Mouse (Mus musculus): ENCODE measurements at regions not wholly inside any gene's neighbourhood (a gene's known extent, or its start where the extent isn't known, plus 50 kb on each side); places are given as distances from the start of the nearest gene placed in this dataset.

DNA sequence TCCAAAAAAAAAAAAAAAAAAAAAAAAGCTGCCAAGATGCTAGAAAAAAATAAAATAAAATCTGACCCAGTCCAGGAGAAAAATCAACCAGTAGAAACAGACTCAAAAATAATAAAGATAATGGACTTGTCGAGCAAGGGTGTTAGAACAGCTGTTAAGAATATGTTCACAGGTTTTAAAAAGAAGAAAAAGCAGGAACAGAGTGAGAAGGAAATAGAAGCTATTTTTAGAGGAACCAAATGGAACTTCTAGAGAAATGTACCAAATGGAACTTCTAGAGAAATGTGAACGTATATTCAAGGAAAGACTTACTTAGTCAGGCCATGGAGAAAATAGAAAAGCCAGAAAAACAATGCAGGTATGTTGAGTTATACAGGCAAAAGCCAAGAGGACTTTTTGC is 662.4 kb upstream of the Jmjd1c start:
- DNase-seq (ENCODE audit: low read depth, low spot score): no peak

DNA sequence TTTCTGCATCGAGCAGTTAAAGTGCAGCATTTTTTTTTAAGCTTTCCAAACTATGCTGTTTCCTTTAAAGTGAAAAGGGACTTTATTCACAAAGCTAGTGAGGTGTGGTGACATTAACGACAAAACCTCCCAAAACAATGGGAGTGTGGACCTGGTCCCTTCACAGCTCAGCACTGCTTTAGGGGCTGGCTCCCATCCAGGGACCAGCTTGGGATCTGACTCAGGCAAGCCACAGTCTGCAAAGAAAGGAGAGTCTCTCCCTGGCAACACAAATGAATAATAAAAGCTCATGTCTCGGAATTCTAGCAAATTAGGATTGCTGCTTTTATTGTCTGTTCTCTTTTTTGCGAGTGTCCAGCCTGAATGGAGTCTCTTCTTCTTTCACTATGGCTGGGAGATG is 625.2 kb upstream of the Jmjd1c start:
- no peak for DNase-seq (ENCODE audit: low read depth, low spot score)

DNA sequence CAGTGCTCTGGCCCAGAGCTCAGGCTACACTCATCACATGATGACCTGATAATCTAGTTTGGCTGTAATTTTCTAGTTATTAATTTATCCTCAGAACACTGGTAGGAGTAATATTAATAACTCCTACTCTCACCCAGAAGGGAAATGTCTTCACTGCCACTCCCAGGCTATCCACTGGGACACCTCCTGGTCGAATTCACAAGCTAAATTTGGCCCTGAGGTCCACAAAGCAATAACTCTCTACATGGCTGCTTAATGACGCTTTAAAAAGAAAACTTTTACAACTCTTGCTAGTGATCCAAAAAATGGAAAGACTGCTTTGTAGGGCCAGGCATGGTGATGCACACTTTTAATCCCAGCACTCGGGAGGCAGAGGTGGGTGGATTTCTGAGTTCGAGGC is 623.9 kb upstream of the Jmjd1c start:
- no peak for DNase-seq (ENCODE audit: low read depth, low spot score)

DNA sequence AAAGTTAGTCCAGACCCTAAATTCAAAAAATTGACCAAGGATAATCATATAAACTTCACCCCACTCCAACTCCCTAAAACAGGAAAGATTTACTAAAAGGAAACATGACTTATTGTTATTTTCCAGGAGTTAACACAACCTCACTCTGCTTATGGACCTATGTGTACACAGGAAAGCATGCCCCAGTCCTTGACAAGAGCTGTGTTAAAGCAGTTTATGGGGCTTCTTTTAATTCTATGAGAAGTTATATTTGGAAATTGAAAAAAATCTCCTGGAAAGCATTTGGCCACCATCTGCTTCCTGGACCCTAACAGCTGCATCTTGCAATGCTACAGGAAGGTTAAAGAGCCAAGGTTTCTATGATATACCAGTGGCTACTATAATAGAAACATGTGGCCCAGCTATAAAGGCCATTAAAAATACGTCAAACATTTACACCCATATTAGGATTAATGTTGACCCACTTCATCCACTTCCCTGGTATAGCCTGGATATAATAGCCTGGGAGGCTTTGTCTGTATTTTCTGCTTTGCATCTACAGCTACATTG is 620.7 kb upstream of the Jmjd1c start:
- no peak for DNase-seq (ENCODE audit: low read depth, low spot score)

DNA sequence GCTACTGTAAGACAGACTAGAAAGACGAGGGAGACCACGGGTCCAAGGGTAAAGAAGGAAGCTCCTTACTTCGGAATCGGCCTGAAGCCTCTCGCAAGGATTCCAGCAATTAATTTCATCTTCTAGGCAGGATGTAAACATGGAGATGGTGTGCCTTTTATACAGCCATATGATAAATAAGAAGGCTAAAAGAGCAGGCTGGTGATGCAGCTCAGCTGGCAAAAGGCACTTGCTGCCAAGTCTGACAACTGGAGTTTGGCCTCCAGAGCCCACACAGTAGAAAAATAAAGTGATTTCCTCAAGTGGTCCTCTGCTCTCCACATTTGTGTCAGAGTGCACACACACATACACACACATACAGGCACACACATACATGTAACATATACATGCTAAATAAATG is 605.1 kb upstream of the Jmjd1c start:
- DNase-seq (ENCODE audit: low read depth, low spot score): no peak

DNA sequence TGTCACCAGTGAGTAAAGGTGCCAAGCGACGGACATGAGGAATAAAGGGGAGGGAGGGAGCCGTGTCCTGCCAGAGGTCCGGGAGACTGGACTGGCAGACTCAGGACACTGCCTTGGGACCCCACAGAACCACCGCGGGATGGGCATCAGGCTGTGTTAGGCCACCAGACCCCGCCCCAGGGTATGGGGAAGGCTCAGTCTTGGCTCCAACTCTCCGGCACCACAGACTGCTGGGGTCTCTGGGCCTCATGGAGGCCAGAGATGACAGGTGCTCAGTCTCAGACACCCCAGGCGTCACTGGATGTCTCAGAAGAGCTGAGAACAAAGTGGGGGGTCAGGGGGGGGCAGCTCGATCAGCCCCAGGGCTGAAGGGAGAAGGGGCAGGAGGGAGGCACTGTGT is 604.1 kb upstream of the Jmjd1c start:
- no peak for DNase-seq (ENCODE audit: low read depth, low spot score)

DNA sequence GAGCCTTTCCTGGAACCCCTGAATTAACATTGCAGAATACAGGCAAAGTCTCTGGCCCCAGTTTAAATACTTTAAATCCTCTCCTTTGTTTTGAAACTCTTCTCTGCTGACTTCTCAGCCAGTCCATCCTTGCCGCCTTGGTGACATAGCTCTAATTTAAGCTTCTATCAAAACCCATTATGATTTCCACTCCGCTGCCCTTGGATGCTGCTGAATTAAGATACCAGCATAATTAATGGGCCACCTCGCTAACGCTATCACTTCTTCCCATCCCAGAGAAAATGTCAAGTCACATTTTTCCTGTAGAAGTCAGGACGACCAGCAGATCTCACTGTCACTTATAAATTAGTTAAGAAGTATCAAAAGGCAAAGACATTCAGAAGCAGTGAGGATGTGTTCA is 556.1 kb upstream of the Jmjd1c start:
- no peak for DNase-seq (ENCODE audit: low read depth, low spot score)

DNA sequence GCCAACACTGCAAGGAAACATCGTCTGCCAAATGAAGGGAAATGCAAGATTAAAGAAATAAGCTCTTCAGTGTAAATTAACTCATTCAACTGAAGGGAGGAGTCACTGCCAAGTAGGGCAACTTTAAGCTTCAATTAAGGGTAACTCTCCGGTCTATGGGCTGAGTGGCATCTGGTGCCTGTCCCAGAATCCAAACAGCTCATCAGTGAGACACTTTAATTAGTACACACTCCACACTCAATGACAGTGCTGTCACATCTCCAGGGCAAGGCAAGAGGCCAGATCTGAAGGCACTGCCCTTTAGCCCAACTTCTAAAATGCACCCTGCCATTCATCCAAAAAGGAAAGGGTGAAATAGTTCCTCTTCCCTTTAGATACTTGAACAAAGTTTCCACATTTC is 549.3 kb upstream of the Jmjd1c start:
- no peak for DNase-seq (ENCODE audit: low read depth, low spot score)

DNA sequence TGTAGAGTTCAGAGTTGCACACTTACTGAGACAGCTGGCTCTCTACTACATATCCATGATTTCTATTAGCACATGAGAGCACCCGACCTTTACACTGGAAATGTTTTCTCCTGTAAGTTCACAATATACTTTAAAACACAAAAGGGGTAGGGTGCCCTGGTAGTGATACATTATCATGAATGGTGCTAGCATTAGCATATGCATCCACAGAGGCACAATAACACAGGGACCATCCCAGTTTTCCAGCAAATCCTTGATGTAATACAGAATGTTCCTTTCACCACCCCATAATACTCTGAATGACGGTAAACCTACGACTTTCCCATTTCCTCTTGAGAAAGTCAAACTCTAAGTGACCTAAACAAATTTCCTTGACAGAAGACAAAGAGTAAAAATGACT is 548.3 kb upstream of the Jmjd1c start:
- DNase-seq (ENCODE audit: low read depth, low spot score): no peak

DNA sequence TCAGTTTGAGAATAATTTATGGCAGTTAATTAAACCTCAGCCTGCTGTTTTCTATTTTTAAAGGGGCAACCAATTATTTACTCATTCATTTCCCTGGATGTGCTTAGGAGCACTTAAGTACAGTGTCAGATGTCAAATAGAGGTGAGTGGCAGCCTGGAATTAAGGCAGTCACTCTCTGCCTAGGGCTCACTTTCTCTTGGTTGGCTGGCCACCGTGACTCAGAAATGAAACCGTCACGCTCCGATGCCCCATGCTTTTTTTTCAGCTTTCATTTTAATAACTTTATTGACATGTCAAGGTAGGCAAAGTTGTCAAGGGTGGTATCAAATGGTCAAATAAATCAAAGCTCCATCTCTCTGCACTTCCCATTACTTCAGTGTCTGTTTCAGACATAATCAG is 547.9 kb upstream of the Jmjd1c start:
- DNase-seq (ENCODE audit: low read depth, low spot score): peak; percentile 34

DNA sequence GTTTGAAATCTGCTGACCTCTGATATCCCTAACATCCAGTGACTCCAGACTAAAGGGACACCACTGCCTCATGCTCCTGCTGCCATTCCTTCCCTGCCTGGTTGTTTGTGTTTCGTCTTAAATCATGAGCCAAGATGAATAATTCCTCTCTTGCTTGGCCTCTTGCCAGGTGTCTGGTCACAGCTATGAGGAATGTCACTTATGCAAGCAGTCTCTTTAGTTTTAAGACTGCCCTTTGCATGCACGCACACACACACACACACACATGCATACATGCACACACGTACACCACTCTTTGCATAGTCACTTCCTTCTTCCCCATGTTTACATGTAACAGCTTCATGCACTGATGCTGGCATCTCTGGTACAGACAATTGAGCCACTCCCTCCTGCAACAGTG is 543.0 kb upstream of the Jmjd1c start:
- peak; percentile 42 for DNase-seq (ENCODE audit: low read depth, low spot score)

DNA sequence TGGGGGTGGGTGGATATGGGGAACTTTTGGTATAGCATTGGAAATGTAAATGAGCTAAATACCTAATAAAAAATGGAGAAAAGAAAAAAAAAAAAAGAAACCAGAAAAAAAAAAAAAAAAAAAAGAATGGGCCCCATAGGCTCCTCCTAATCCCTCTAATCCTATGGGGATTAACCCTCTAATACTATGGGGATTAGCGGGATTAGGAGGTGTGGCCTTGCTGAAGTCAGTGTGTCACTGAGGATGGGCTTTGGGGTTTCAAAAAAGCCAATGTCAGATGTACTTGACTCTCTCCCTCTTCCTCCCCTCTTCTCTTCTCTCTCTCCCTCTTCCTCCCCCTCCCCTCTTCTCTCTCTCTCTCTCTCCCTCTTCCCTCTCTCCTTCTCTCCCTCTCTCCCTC is 541.7 kb upstream of the Jmjd1c start:
- DNase-seq (ENCODE audit: low read depth, low spot score): no peak

DNA sequence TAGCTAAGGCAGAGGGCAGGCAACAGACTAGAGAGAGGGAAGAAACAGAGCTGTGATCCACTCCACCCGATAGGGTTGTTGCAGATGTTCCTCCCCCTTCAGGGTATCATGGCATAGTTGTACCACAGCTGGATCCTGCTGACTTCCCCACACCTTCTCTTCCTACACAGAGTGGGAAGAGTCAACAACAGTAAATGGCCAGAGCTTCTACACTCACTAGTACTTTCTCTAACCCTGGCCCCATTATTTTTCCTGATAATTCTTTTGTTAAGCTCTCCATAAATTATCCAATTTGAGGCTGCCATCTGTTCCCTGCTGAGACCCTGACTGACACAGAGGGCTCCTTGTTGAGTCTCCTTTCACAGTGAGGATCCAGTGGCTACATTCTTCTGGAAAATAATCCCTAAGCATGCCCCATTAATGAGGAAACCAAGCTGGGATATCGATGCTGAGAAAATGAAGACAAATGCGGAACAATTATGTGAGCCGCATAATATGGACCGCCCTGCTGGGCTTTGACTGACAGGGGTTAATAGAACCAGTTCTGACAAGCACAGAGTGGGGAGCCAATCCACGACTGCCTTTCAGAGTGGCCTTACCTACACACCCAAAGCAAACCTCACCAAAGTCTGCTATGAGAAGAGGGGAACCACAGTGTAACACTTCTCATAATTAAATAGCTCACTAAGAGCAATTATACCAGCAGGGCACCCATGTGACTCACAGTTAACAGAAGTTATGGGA is 537.7 kb upstream of the Jmjd1c start:
- DNase-seq (ENCODE audit: low read depth, low spot score): peak; percentile 5

DNA sequence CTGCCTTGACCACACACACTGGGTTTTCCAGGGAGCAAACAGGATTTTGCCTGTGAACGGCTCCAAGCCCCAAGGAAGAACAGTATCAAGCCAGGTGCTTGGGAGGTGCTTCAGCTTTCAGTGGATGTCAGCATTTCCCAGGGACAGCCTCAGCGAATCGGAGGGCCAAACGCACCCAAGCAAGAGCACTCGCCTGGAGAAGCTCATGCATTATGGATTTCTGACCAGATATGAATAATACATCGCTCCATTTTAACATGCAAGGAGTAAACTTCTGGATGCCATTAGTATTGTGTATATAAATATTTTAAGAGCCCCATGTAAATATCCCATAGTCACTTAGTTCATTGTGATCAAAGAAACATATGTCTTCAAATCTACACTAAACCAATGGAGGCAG is 530.6 kb upstream of the Jmjd1c start:
- DNase-seq (ENCODE audit: low read depth, low spot score): no peak

DNA sequence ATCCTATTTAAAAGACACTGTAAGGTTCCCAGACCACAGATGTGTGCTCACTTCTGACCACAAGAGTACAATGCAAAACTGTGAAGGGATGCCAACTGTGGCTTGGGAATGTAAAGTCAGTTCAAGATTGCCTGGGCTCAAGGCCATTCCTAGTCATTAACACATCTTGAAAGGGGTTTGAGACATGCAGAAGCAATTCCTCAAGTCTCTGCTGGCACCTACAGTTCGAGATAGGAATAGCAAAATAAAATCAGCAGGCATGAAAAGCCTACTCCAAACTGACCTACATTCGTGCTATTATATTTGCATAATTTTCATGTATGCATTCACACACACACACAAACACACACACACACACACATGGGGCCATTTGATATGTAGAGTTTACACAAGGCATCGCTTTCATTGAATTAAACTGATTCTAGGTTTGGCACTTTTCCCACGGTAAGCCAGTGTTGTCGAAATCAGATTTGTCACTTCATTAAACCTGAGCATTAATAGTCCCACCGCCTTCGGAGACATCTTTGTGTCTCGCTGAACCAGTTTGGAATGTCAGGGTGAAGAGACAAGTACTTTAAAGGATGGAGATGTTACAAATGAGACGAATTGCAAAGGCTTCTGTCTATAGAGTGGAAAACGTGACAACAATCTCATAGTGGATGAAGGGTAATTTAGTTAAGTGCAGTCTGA is 520.9 kb upstream of the Jmjd1c start:
- peak; percentile 15 for DNase-seq (ENCODE audit: low read depth, low spot score)

DNA sequence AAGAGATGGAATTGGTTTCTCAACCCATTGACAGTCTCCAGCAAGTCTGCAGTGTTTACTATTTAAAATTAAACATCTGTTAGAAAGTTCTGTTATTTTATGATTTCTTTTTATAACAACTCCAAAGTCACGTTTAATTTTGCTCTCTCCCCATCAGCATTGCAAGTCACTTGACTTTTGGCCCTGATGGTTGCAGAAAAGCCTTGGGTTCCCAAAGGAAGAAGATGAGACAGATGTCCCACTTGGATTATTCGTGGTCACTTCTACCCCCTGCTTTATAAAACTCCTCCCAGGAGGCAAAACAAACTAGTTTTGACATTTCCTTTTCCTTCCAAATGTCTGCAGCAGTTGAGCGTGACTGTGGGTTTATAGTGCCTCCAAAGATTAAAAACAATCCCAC is 502.9 kb upstream of the Jmjd1c start:
- no peak for DNase-seq (ENCODE audit: low read depth, low spot score)

DNA sequence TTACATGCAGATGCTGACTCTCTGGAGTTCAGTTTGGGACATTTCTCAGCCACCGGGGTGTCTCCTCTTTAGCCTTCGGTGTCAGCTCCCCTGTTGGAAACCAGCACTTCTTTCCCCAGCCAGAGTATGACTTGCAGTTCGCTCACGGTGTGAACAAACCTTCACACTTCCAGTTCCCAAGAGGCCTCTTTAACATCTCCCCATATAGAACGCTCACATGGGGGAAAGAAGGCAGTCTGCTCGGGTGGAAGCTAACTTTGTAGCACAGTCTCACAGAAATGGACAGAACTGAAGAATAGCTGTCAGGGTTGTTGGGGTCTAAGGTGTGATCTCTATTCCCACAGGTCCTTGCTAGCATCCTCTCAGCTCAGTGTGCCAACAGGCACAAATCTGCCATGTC is 502.4 kb upstream of the Jmjd1c start:
- no peak for DNase-seq (ENCODE audit: low read depth, low spot score)

DNA sequence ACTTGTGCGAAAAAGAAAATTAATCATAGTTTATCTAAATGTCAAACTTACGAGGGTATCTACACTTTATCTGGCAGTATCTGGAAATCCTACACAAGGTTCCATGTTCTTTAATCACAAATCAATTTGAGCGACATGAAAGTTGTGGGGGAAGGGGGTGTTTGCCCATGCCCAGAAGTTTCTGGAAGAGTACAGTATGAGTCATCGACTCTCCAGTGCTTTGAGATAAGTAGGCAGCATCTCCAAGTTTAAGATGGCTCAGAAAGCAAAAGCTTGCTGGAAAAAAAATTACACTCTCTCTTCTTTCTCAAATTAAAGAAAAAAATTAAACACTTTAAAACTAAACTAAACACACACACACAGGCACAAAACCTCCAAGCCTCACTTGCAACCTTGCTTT is 498.0 kb upstream of the Jmjd1c start:
- no peak for DNase-seq (ENCODE audit: low read depth, low spot score)

DNA sequence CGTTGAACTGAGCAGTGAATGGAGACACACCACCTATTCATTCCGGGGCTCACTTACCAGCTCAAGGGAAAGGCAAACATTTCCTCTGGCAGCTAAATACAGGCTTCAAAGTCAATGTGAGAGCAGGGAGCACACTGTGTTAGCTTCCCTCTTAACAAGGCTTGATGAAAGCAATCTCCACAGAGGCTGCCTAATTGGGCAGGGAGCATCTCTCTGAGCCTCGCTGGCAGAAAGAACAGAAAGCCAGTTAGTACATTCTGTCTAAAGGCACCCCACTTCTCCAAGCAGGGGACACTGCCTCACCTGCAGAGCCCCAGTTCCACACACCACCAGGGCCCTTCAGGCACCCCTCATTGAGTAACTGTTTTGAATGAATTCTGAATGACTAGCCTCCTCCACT is 488.8 kb upstream of the Jmjd1c start:
- no peak for DNase-seq (ENCODE audit: low read depth, low spot score)

DNA sequence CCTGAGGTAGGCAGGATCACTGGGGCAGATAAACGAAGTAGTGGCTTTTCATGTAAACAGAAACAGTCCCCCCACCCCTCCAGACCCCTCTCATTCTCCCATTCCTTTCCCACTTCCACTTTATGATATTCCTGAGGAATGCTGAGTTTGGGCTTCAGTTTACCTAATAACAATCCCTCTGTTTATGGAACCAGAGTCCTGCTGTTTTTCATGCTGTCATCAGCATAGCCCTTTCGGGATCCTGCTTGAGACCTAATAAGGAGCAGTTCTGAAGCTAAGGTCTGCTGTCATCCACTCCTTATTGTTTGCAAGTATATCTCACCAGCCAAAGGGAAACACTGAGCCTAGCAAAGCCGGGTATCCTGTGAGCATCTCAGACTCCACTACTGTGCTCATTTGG is 479.6 kb upstream of the Jmjd1c start:
- DNase-seq (ENCODE audit: low read depth, low spot score): no peak

DNA sequence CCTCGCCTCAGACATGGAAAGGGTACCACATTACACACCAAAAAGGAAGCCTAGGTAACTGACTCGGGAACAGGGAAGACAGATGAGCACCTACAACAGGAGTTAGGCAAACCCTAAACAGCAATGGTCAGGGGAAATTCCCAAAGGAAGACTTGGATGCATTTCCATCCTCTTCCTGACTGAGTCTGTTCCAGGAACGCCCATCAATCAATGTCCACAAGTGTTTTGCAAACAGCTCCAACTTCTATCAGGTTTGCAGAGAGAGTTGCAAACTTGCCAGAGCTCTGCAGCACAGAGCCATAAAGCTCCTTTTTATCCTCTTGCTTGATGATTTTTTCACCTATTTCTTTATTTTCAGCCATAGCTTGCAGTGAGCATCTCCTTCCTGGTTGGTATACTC is 464.9 kb upstream of the Jmjd1c start:
- DNase-seq (ENCODE audit: low read depth, low spot score): no peak

DNA sequence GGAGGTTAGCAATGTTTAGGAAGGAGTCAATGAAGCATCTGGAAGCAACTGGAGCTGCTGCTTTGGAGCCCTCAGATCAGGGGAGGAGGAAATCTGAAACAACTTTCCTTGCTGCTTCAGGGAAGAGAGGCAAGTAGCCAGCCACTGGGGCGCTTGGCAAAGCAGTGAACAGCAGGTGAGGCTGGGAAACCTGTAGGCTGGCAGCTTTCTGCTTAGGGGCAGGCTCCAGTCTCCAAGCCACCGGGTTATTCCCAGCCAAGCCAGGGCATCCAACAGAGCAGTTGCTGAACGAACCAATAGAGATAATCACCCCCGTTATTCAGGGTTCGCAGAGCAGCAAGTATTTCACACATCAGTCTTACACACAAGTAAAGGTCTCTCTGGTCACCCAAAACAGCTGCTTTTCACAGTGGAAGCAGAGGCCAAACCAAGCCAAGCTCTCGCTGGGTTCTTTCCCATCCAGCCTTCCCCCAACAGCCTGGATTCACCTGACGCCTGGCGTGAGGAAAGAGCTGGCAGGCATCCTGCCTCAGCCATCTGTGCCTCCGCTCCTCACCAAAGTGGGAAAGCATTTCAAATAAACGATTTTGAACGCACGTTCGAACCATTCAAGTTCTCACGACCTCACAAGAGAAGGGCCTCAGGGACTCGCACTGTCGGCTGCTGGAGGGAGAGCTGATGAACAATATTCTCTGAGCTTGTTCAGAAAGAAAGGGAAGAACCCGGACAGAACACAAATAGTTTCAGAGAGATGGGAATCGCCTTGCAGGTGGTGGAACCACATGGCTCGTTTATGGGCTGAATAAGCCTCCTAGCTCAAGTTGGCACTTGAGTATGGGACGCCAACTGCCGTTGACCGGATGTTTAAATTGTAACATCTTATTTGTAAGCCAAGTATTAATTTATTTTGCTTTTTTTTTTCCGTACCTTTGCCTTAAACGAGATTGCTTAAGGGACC is 454.8 kb upstream of the Jmjd1c start:
- DNase-seq (ENCODE audit: low read depth, low spot score): no peak

Measured in mesoderm, embryonic 11.5 days (tissue).